Mouse (Mus musculus): Measurements from ENCODE around the gene Pex5.
A peak's percentile ranks its signal among the peaks of the same experiment; 100 is the strongest.
"Not testable (repeated sequence)": the region's sequence is repeated elsewhere in the genome, so short reads cannot be mapped to it uniquely, and the experiment has no call there.

Gene Pex5

DNA sequence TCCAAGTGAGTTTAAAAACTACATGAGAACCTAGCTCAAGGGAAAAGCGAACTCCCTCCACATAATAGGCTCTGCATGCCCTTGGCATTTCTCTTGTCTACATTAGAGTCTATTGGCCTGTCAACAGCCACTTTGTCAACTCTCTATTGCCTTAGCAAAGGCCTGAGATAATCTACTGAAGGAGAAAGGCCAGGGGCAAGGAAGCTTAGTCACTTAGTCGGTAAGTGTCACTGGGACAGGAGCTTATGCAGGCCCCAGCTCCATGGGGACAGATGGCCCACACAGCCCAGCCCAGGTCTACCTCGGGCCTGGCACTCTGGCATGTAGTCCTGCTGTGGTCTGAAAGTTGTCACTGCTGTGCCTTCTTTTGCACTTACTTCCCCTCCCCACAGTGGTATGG lies 11.7 kb upstream of the Pex5 start:
- DNase-seq (ENCODE audit: low spot score) = no peak

DNA sequence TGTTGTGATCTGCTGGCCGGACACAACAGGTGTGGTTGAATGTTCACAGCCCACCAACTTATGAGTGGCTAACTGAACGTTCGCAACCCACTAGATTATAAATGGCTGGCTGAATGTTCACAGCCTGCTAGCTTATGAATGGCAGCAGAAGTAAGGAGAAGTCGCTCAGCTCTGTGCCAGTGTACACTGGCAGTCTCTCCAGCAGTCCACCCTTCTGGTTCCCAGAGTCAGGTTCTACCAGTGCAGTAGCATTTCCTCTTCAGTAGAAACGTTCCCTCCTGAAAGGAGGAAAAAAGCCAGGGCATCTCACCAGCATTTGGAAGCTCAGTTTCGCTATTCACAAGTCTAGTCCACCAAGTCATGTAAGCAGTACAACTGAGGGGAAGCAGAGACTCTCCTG lies 10.7 kb upstream of the Pex5 start:
- no peak for DNase-seq (ENCODE audit: low spot score)

DNA sequence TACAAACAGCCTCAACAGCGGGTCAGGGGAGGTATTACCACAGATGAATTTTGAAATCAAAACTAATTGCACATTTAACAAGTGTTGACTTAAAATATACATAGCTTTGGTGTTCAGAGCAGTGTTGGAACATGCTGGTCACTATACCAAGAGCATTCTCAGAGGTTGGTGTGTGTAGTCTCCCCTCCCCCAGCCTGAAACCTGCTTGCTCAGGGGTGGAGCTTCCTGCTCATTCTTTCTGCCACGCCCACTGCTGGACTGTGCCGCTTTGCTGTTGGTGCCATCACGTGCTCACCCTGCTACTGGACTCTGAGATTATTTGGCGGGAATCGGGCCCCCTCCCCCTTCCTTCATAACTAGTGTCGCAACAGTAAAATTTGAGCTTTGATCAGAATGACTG lies 10.2 kb upstream of the Pex5 start:
- DNase-seq (ENCODE audit: low spot score) = peak; percentile 19

DNA sequence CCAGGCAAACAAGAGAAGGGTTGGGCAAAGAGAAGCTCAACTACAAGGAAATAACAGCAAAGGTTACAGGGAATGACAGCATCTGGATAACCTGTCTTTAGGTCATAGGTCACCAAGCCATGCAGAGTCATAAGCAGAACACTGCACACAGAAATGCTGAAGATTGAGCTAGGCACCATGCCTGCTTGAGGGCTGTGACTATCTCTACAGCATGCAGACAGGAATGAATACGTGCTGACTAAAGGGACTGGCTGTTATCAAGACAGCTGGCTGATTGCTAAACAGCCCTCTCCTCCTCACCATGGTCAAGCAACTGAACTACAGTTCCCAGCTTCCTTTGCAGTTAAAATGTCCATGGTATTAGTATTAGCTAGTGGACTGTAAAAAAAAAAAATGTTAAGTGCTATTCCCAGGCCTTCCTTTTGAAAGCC lies 9.2 kb upstream of the Pex5 start:
- DNase-seq (ENCODE audit: low spot score) = no peak

DNA sequence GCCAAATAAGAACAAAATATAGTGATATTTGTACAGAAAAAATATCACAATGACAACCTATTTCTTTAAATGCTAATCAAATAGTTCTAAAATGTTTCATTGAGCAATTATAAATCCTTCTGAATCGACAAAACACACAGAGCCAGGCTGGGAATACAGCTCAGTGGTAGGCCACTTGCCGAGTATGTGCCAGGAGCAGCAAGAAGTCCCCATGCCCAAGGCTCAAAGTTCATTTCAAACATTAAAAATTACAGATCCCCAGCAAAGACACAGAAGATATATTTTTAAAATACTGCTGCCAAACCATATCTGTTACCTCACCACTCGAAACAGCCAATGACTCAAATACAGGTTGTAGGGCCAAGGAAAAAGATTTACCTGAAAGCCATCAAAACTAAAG lies 3.8 kb upstream of the Pex5 start:
- no peak for DNase-seq (ENCODE audit: low spot score)

DNA sequence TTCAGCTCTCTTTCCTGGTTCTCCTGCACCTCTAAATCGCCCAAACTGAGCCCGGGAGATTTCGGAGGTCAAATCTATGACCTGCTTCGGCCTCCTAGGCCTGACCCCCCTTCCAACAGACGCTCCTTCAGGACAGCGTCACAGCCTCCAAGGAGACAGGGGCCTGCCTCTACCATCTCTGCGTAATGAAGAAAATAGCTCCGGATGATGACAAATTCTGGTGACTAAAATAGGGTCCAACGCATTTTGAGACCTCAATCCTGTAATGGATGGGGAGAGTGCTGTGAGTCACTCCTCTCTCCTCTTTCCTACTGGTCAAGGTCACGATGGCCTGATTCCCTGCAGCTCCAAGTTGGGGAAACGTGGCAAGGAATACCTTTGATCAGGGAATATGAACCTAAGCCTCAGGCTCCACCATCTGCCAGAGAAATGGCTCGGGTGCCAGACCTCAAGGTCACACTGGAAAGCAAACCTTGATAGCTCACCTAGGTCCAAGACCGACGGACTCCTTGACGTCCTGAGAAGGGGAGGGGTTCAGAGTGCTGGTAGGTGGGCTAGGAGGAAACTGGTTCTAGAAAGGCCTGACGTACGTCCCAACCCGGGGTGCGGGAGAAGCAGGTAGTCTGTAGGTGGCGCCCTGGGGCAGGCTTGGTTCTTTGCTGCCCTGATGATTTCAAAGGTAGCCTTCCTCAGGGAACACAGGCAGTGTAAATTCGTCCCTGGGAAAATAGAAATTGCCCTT lies 651 bp upstream of the Pex5 start:
- peak; percentile 76 for DNase-seq (ENCODE audit: low spot score)

DNA sequence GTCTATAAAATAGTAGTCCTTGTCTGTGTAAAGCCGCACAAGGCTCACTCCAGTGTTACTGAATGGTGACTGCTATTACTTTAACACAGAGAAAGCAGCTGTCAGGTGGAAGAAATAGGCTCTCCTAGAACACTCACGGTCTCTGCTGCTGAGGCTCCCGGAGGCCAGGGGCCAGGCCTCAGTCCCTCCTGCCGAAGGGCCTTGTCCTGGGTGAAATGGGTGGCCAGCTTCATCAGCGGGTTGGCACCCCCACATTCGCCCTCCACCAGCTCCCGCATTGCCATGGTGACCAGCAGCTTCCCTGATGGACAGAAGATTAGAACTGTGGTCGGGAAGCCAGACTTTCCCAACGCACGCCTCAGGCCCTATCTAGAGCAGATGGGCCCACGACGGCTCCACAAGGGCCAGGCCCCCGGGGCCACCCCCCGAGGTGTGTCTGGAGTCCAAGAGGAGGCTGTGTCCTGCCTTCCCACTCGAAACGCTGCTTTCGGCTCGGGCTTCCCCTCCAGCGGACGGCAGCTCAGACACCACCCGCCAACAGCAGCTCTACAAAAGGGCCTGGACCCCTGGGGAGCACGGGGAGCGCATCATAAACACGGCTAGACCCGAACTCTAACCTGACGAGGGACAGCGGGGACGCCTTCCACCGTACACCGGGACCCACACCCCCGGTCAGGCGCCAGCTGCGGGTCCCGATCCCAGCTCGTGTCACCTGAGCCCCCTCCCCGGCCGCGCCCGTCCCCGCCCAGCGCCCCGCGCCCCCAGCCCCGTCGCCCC lies 529 bp downstream of the Pex5 start:
- DNase-seq (ENCODE audit: low spot score) = peak; percentile 42

DNA sequence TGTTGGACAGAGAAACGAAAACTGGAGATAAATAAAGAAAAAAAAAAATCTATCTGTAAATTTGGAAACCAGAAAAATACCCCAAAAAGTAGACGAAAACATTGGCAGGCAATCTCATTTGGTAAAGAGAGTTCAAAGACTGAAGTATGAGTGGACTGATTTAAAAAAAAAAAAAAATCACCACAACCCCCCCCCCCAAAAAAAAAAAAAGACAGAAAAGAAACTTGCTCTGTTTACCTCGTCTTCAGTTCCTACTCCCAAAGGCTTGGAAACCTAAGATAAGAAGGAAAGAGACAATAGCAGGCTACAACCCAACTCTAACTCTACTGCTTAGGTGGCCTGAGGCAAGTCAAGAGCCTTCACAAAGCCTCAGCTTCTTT lies 1.1 kb downstream of the Pex5 start:
- no peak for DNase-seq (ENCODE audit: low spot score)

DNA sequence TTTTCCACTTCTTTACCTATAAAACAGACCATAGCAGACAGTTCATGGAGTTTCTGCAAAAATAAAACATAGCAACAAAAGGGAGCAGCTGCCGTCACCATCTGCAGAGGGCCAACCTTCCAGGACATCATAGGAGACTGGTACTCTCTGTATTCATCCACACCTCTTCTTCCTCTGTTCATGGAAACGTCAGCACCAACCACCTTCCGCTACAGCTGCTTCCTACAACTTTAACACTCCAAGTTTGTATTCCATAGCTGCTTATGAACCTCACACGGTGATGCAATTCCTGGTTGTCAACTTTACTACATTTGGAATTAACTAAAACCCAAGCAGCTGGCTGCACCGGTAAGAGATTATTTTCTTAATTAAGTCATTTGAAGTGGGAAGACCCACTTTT lies 6.5 kb downstream of the Pex5 start:
- DNase-seq (ENCODE audit: low spot score) = no peak

DNA sequence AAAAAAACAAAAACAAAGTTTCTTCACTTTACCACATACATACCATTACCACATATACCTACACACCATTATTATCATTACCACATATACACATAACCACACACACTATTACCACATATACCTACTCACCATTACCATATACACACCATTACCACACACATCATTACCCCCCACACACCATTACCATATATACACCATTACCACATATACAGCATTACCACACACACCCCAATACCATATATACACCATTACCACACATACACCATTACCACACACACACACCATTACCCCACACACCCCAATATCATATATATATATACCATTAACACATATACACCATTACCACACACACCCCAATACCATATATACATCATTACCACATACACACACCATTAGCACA lies 7.7 kb downstream of the Pex5 start:
- DNase-seq (ENCODE audit: low spot score) = no peak

DNA sequence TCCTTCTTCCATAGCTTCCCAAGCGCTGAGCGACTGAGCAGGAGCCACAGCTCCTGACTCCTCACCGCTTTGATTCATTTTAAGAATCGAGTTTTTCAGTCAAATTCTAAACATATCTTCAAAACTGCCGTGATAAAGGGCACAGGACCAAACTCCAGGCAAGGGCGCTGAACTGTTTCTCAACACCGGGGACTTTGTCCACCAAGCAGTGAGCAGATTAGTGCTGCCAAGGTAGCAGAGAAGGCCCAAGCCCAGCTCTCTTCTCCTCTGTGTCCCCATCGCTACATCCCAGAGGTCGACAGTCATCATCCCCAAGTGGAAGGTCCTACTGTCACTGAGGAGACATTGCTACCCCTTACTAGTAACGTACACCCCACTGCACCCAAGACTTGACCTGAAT lies 8.5 kb downstream of the Pex5 start:
- no peak for DNase-seq (ENCODE audit: low spot score)

DNA sequence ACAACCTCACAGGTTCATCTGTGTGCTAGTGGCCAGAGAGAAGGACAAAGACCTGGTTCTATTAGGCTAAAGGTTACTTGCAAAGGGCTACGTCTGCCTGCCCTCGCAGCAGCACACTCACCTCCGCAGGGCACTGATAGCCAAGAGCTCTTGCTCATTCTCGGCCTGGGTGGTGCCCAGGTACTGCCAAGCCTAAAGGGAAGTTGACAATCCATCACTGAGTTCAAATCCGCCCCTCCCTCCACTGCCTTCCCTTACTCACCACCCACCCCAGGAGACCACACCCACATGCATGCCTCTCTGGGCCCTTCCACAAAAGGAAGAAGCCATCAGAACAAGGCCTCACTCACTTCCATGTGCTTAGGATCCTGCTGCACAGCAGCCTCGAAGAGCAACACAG lies 15.1 kb downstream of the Pex5 start:
- DNase-seq (ENCODE audit: low spot score) = no peak

DNA sequence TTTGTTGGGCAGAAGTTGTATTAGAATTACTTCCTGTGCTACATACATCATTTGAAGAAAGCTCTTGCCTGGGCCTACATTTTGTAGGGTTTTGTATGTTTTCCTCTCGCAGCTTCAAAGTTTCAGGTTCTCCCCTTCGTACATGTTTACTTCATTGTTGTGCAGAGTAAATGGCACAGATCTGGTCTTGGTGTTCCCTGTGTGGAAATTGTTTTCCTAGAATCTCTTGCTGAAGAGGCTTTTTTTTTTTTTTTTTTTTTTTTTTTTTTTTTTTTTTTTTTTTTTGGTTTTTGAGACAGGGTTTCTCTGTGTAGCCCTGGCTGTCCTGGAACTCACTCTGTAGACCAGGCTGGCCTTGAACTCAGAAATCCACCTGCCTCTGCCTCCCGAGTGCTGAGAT lies 19.9 kb downstream of the Pex5 start:
- not testable (repeated sequence) for DNase-seq (ENCODE audit: low spot score)

DNA sequence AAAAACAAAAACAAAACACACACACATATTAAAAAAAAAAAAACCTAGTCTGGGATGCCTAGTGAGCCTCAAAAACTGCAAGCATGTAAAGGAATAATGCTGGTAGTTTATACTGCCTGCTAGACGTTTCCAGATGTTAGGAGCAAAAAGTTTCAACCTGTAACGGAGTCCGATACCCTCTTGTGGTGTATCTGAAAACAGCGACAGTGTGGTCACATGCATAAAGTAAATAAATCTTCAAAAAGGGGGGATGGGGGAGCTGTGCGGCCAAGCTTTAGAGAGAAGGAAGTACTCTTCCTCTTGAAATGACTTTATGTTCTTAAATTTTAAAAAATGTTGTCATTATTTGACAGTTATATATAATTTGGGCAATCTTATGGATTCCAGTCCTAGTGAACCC lies 34.7 kb downstream of the Pex5 start:
- DNase-seq (ENCODE audit: low spot score) = no peak

DNA sequence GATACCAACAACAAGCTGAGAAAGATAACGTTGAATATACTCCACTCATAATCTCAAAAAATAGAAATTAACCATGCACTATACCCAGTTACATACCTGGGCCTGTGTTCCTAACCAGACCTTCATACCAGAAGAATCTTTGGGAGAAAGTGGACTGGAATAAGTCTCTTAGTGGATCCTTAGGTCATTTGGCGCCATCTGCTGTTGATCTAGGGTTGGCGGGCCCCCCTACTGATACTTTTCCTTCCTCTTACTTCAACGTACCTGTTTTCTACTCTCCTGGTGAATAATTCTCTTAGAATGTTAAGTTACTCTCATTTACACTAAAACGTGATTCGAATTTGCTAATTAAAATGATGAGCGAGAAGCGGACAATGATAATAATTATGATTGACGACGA lies 35.5 kb downstream of the Pex5 start:
- peak; percentile 12 for DNase-seq (ENCODE audit: low spot score)

DNA sequence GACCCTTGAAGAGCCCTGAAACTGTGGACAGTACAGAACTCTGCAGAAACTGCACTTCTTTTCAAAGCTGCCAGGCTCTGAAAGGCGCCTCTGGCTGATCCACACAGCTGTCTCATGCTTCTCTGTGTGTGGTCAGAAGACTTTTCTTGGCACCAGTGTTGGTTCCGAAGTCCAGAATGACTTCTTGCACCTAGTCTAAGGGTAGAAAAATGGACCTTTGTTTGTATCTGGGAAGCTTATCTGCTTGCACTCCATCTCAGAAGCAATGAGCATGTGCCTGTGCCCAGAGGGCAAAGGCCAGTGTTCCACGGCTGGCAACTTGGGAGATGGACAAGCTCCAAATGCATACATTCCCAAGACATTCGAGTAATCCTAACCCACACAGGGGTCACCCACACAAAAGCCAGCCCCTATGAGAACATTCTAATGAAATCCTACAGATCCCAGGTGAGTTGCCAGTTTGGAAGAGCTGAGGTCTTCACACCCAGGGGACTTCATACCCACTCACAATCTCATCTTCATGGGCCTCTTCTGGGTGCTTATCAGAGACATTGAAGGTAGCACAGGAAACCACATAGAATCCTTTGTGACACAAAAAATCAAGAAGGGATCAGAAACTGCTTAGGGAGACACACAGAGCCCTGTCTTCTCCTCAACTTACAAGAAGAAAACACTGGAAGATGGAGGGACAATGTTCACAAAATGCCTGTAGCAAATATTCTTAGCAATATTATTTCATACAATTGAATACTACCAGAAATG lies 37.2 kb downstream of the Pex5 start:
- no peak for DNase-seq (ENCODE audit: low spot score)

DNA sequence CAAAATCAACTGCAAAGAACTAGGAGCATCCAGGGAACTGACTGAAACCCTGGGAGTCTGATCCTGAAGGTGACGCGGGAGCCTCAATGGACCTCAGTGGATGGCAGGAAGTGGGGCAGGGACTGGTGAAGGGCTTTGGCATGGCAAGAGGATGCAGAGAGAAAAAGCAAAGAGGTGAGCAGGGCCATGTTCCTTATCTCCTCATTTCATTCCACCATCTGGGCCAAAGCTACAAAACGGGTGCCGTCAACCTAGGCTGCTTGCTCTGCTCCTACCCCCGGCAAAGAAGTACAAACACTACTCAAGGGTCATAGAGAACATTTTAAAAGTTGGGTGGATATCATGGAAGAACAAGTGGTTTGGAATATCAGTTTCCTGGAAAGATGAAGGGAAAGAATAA lies 38.6 kb downstream of the Pex5 start:
- peak; percentile 10 for DNase-seq (ENCODE audit: low spot score)

DNA sequence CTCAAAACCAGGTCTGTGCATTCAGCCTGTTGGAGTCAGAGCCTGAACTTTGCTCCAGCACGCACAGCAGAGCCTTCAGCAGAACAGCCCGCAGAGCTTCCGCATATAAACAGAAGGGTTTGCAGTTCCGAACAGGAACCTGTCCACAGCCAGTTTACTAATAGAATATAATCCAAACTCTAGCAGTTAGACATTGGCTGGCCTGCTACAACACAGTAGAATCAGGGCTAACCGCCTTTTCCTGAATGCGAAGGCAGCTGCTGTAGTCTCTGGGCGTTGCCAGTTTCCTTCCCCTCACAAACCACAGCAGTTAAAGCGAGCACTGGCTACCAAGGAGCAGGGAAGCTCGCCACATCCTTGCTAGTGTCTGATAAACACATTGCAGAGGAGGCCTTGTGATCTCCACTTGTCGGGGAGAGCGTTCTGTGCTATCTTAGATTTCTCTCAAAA lies 39.4 kb downstream of the Pex5 start:
- DNase-seq (ENCODE audit: low spot score) = peak; percentile 45

DNA sequence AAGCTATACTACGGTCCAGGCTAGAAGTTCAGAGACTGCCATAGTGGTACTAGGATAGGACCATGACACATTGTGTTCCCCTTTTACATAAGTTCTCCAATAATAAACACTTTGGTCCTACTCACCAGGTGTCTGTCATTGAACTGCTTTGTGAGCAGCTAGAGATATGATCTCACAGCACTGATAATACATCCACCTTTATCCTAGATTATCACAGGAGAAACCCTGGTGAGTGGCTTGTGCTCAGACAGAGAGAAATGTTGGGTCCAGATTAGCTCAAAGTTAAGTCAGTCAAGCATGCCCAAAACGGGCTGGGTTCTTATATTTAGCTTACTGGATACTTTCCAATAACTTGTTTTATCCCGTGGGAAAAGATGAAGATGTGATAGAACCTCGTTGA lies 40.2 kb downstream of the Pex5 start:
- DNase-seq (ENCODE audit: low spot score) = no peak

DNA sequence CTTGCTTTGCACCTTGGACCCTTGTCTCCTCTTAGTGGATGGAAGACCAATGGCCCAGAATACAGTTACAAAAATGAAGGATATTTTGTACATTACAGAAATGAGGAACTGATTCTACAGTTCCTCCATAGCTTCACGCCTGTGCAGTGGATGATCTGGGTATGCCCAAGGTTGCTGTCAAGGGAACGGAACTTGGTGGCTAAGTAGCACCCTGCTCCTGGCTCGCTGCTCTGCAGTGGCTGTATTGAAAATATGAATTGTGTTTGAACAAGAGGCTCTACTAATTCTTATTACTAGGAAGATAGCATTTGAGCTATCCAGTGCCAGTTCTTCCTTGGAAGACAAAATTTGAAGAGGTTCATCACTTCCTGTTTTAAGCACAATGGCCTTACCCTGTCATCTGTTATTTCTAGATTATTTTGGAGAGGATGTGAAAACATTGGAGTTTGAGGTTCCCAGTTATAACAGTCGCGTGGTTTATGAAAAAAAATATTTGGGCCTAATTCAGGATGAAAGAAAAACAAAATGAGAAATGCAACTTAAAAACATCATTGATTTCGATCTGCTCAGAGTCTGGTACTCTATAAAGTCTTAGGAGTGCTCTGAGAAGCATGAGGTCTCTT lies 41.2 kb downstream of the Pex5 start:
- DNase-seq (ENCODE audit: low spot score) = no peak

DNA sequence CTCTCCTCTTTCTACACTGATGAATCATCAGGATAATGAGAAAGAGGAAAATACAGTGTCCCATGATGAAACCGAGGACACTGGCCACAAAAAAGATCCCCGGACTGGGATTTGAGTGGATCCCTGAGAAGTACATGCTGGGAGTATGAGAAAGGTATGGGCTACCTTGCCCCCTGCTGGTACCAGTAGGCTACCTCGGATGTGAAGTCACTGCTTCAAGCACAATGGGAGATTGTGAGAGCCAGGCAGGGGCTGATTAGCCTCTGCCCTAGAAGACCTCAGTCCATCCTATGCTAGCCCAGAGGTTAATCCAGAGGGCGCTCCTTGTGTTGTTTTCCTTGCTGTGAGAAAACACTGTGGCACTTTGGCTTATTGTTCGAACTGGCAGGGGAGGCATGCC lies 50.5 kb downstream of the Pex5 start:
- no peak for DNase-seq (ENCODE audit: low spot score)

DNA sequence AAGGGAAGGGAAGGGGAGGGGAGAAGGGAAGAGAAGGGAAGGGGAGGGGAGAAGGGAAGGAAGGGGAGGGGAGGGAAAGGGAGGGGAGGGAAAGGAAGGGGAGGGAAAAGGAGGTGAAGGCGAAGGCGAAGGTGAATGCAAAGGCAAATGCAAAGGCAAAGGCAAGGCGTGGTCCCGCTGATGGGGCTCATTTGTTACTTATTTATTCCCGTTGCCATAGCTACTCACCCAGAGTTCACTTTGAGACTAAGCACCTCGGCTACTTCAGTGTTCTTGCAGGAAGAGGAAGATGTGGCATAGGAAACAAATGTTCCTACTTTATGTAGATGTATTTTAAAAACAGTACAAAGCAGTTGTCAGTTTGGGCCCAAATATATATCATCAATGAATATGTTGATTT lies 54.3 kb downstream of the Pex5 start:
- no peak for DNase-seq (ENCODE audit: low spot score)

DNA sequence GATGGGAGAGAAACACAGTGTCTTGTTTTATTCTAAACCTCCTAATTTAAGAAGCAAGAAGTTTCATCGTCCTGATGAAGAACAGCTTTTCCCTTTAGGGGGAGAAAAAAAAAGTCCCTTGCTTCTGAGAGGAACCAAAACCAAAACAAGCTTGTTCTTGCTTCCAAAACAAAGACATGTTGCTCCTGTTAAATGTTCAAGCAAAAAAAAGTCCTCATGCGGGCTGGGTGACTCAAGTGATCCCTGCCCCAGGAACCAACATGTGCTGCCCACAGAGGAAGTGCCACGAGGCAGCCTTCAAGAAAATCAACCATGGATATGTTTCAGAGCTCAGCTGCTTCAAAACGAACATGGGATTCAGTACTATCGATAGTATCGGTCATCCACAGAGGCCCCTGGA lies 55.9 kb downstream of the Pex5 start:
- no peak for DNase-seq (ENCODE audit: low spot score)

All from spleen, adult 12 weeks (tissue).